Mouse (Mus musculus) bone marrow, adult 2 months (tissue): ENCODE results near the gene Rrm2.

ENCODE experiments used
- CTCF ChIP-seq: fragments of 200-500 bp; IDR thresholded peaks from 2 replicates; pipeline ENCODE4 v1.5.1; 2011; ENCODE audit warnings: low read length, control low read depth; ENCODE audit not compliant: control insufficient read depth, insufficient read depth
- POLR2A ChIP-seq: fragments of 200-500 bp; IDR thresholded peaks from 2 replicates; pipeline ENCODE4 v1.6.1; 2011; ENCODE audit warnings: low read depth, mild to moderate bottlenecking, control low read depth, low read length, borderline replicate concordance; ENCODE audit not compliant: control insufficient read depth

GRCm38 (mm10) chr12:24686038-24686695, 21.9 kb upstream of the Rrm2 start:
- TF ChIP-seq POLR2A (no peak), CTCF (no peak)
